Mouse (Mus musculus): ENCODE measurements at regions not wholly inside any gene's neighbourhood (a gene's known extent, or its start where the extent isn't known, plus 50 kb on each side); places are given as distances from the start of the nearest gene placed in this dataset.

GRCm38 (mm10) chr15:87097206-87097605 lies 446.9 kb upstream of the Fam19a5 start:
- no peak for DNase-seq

GRCm38 (mm10) chr15:87101146-87101545 lies 443.0 kb upstream of the Fam19a5 start:
- peak; percentile 29 to 43 for DNase-seq

GRCm38 (mm10) chr15:87102211-87102610 lies 441.9 kb upstream of the Fam19a5 start:
- DNase-seq = no peak

- DNase-seq = no peak
Measured at GRCm38 (mm10) chr15:87105951-87106350, 438.1 kb upstream of the Fam19a5 start.

GRCm38 (mm10) chr15:87107701-87108100 lies 436.4 kb upstream of the Fam19a5 start:
- peak; percentile 79 to 84 for DNase-seq

GRCm38 (mm10) chr15:87108411-87108810 lies 435.7 kb upstream of the Fam19a5 start:
- DNase-seq = no peak

GRCm38 (mm10) chr15:87122656-87123055 lies 421.4 kb upstream of the Fam19a5 start:
- DNase-seq = no peak

- no peak for DNase-seq
Measured at GRCm38 (mm10) chr15:87125427-87126148, 418.5 kb upstream of the Fam19a5 start.

- DNase-seq = no peak
Measured at GRCm38 (mm10) chr15:87138870-87139269, 405.2 kb upstream of the Fam19a5 start.

GRCm38 (mm10) chr15:87169136-87169535 lies 375.0 kb upstream of the Fam19a5 start:
- DNase-seq = no peak

- DNase-seq = no peak
Measured at GRCm38 (mm10) chr15:87170890-87171289, 373.2 kb upstream of the Fam19a5 start.

- no peak for DNase-seq
Measured at GRCm38 (mm10) chr15:87173096-87173495, 371.0 kb upstream of the Fam19a5 start.

GRCm38 (mm10) chr15:87178646-87179045 lies 365.5 kb upstream of the Fam19a5 start:
- no peak for DNase-seq

- DNase-seq = no peak
Measured at GRCm38 (mm10) chr15:87180836-87181235, 363.3 kb upstream of the Fam19a5 start.

GRCm38 (mm10) chr15:87184248-87184647 lies 359.9 kb upstream of the Fam19a5 start:
- peak in 1 of 2 experiments; percentile 4 for DNase-seq

- no peak for DNase-seq
Measured at GRCm38 (mm10) chr15:87188816-87189455, 355.2 kb upstream of the Fam19a5 start.

- DNase-seq = no peak
Measured at GRCm38 (mm10) chr15:87191901-87192300, 352.2 kb upstream of the Fam19a5 start.

- no peak for DNase-seq
Measured at GRCm38 (mm10) chr15:87196306-87196893, 347.7 kb upstream of the Fam19a5 start.

GRCm38 (mm10) chr15:87199641-87200040 lies 344.5 kb upstream of the Fam19a5 start:
- no peak for DNase-seq

- peak in 1 of 2 experiments; percentile 9 for DNase-seq
Measured at GRCm38 (mm10) chr15:87200282-87201048, 343.6 kb upstream of the Fam19a5 start.

GRCm38 (mm10) chr15:87201055-87201454 lies 343.0 kb upstream of the Fam19a5 start:
- no peak for DNase-seq

- no peak for DNase-seq
Measured at GRCm38 (mm10) chr15:87229951-87230350, 314.1 kb upstream of the Fam19a5 start.

- DNase-seq = no peak
Measured at GRCm38 (mm10) chr15:87236096-87236495, 308.0 kb upstream of the Fam19a5 start.
